Mouse (Mus musculus) adrenal gland, postnatal 4 days (tissue): ENCODE measurements around the gene Pfn1. TPM values are rescaled to one million over a fixed set of nuclear protein-coding genes. Genes with fewer than 3 reads are reported as not detected.

Source experiments
- DNase-seq, 2 experiments: peaks; one replicate each; pipeline ENCODE4 v3.0.0; 2021 to 2022; ENCODE audit warnings: low spot score in 2 of 2, mixed read lengths in 2 of 2
- long read RNA-seq, 2 experiments: library from polyadenylated mRNA; stranded (forward); transcript quantifications; one replicate each; pipeline ENCODE4 v2.0.0; 2021
- total RNA-seq, 2 experiments: library from RNA; stranded (reverse); gene quantifications; 2 replicates each; pipeline ENCODE4 v1.2.3; 2021

Pfn1 gene
- 100 to 1,000 TPM; 804 to 830 TPM for total RNA-seq
- long read RNA-seq, experiment 1, transcript Pfn1-201 (3 exons, 861 nt) = major isoform, 692 of 738 reads
- long read RNA-seq, experiment 1, partial matches to known transcripts = 34 of 738 reads
- long read RNA-seq, experiment 1, other reads (novel, unspliced or antisense) = 11 of 738 reads
- long read RNA-seq, experiment 2, transcript Pfn1-201 (3 exons, 861 nt) = major isoform, 512 of 565 reads
- long read RNA-seq, experiment 2, partial matches to known transcripts = 37 of 565 reads
- long read RNA-seq, experiment 2, other reads (novel, unspliced or antisense) = 9 of 565 reads

DNA sequence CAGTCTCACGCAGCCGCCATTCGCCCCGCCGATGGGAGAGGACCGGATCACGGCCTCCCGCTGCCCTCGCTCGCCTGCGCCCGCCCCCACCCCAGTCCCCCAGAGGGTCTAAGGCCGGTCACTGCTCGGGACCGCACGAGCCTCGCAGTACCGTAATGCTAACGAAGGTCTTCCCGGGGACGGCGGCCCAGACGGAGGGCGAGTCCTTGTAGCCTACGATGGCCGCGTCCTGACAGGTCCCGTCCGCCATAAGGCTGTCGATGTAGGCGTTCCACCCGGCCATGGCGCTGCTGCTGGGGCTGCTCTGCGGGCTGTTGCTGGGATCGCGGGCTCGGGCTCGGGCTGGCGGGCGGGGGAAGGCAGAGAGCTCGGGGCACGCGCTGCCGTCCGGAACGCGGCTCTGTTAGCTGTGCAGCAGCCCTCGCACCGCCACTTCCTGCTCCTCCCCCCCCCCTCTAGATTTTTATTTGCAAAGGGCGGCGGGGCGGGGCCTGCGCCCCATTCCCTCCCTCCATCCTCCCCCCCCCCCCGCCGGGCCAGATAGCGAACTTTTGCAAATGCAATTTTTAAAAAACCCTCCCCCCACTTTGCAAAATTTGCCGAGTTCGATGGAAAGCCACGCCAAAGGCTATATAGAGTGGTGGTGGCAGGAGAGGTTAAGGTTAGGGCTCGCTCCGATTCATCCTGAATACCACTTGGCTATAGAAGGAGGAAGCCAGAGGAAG, at the start of gene Pfn1:
Pfn1 (minus strand) TSS at position 447 of the 725 bp plus-strand sequence.
- DNase-seq = peak; percentile 74

DNA sequence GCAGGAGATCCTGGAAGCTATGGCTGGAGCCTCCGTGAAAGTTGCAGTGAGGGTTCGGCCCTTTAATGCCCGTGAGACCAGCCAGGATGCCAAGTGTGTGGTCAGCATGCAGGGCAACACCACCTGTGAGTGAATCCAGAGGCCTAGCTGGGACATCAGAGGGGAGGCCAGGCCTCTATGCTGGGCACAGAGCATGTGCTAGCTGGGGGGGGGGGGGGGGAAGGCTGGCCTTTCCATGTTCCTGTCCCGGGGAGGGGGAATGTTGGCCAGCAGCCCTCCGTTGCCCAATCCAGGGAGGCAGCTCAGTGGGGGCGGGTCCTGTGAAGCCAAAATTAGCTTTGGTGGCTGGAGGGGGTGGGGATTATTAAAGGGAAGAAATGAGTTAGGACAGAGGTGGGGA, 48.3 kb upstream of the Pfn1 start:
- no peak for DNase-seq

DNA sequence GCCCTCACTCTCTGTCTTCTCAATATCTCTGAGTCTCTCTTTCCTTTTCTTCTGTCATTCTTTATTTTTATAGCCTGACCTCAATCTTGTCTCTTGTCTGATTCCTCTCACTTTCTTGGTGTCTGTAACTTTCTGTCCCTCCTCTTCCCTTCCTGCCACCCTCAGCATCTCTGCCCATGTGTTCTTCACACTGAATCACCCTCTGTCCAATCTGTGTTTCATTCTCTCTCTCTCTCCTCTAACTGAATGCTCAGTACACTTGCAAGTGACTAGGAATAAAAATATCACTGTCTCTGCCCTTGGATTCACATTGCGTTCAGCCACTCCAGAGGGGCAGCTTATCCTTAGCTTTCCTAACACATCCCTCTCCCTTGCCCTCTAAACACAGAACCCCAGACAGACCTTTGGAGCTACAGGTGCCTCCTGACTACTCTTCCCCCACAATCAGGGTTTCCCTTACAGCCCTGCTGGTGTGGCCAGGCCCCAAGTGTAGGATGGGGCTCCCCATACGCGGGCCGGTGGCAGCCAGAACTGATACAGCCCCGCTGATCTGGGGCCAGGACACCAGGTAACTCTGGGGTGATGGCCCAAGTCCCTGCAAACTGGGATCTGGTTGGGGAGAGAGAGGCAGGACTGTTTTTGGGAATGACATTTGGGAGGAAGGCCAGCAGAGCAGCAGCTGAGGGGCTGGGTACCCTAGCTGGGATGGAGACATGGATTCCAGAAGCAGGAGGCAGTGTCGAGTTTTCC, 47.7 kb upstream of the Pfn1 start:
- DNase-seq = no peak

DNA sequence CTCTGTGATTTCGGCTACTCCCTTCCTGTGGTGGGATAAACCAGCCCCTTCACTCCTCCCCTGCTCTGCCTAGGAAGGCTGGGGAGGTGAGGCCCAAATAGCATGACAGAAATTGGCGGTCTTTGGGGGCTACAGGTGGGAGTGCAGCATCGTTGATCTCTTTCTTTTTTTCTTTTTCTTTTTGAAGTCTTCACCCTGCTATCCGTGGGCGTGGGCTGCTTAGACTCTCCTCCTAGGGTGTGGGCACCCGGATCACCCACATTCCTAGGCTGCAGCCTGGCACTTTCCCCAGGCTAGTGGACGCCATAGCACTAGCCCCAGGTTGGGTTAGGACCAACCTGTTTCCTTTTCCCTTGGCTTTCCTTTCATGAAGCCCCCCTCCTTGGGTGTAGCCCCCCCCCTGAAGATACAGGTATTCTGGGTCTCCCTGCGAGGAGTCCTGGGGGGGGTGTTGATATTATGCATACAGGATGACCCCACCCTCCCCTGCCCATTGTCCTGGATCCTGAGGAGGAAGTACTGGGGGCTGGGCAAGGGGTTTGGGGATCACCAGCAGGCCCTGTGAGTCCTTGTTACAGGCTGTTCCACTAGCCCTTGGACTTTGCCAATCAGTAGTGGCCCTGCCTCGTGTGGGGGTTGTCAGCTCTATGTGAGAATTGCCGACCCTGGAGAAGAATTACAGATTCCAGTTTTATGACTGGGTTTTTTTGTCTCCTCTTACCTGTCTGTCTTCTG, 46.9 kb upstream of the Pfn1 start:
- DNase-seq = no peak

DNA sequence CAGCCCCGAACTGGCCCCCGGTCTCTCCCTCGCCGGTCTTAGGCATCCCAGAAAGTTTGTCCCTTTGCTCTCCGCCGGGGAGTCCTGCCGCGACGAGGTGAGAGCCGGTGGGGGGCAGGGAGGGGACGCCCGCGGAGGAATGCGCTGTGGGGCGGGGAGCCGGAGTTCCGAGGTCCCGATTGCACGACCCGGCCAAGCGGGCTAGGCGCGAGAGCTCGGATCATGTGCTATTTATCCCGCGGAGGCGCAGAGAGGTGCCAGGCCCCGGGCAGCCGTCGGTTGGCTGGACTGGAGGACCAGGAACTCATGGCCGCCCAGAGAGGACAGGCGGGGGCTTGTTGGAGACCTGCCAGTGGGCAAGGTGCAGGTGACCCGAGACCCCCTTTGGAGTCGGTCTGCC, 46.2 kb upstream of the Pfn1 start:
- DNase-seq = peak; percentile 43 to 58

DNA sequence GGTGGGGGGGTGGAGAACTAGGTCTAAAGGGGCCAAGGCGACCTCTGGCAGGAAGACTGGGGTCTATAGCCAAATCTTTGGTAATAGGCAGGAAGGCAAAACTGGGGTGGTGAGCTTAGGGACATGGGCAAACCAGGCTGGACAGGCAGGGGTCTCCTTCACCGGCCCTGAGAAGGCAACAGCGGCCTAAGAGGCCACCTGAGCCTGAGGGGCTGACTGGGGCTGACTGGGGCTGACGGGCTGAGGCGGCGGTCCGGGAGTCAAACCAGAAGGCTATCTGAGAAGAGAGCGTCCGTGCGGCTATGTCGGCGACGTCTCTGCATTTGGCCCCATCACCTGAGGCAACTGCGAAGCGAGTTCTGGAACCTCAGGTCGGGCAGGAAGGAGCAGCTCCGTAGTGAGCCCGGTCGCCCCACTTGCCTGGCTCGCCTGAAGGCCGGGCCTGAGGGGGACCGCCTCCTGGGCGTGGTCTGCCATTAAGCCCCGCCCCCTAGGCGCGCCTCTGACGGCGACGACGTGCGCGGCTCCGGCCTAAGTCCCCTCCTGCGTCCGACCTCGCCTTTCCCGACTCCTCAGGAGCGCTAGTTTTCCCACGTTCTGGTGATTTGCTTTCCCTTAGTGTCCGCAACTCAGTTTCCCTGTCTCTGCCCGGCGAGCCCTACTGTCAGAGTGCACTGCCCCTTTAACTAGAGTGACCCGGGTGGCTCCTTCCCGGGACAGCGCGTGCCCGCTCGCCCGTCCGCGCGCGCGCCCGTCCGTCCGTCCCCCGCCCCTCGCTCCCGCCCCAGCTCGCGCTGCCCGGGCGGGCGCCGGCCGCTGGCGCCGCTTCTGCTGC, 45.5 kb upstream of the Pfn1 start, which contains the start of the genes Inca1 and Kif1c:
Inca1 (minus strand) TSS at position 434 of the 835 bp plus-strand sequence.
Kif1c (plus strand) TSS at position 827 of the 835 bp plus-strand sequence.
- DNase-seq = peak; percentile 90 to 93

DNA sequence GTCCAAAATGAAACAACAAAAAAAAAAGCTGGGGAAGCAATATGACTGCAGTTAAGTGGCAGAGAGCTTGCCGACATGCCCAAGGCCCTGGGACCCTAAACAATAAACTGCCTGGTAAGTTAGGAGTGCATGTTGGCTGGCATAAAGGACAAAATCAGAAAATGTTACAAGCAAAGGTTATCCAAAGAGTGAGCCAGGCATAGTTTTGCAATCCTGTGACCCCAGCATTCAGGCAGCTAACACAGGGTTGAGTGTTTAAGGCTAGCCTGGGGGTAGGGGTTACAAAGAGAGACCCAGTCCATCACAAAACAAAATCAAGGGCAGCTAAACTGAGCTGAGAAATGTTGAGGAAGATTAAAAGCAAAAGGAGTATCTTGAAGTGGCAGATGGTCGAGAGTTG, 44.6 kb upstream of the Pfn1 start:
- no peak for DNase-seq

DNA sequence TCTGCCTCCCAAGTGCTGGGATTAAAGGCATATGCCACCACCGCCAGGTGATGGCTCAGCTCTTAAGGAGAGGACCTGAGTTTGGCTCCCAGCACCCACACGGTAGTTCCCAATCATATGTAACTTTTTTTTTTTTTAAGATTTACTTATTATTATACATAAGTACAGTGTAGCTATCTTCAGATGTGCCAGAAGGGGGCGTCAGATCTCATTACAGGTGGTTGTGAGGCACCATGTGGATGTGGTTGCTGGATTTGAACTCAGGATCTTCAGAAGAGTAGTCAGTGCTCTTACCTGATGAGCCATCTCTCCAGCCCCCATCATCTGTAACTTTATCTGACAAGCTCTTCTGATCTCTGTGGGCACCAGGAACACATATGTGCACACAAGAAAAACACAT, 42.9 kb upstream of the Pfn1 start:
- no peak for DNase-seq

DNA sequence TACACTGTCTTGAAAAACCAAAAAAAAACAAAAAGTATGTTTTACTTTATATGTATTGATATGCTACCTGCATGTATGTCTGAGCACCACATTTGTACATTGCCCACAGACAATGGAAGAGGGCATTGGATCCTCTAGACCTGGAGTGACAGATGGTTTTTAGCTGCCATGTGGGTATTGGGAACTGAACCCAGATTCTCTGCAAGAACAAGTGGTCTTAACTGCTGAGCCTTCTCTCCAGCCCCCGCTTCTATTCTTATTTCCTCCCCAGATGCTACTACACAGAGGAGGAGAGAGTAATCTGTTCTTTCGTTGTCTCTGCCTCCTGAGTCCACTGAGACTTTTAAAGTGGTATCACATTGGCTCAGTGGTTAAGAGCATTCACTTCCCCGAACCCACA, 39.1 kb upstream of the Pfn1 start:
- no peak for DNase-seq

DNA sequence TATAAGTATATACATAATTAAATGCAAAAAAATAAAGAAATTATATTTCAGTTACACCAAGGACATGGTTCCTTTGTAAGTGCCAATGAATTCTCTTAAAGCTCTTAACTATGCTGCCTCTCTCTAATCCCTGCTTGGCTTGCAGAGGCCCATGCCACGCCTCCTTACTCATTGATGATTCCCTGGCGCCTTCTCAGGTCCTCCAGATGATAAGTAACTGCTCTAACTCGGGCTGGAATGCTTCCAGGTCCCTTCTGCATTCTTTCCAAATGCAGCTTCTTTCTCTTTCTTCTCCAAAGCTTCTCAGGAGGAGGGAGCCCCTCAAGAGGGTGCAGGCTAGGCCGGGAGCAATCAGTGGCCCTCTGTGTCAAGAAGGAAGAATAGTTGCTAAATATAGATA, 35.1 kb upstream of the Pfn1 start:
- no peak for DNase-seq

DNA sequence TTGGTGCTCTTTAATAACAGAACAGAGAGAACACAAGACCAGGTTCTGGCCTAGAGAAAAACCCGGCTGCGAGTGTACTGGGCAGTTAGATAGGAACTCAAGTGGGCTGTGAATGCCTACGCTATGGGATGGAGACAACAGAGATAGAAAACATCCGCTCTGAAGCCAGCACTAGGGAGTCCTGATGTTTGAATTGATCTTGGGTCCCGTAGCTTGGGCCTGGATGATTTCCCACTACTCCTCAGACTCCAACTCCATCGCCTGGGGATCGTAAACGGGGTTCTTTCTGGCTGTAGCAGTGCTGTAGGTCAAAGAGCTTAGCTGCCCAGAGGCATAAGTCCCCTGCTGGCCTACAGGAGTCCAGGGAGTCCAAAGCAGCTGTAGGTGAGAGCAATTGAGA, 33.9 kb upstream of the Pfn1 start:
- DNase-seq = no peak

DNA sequence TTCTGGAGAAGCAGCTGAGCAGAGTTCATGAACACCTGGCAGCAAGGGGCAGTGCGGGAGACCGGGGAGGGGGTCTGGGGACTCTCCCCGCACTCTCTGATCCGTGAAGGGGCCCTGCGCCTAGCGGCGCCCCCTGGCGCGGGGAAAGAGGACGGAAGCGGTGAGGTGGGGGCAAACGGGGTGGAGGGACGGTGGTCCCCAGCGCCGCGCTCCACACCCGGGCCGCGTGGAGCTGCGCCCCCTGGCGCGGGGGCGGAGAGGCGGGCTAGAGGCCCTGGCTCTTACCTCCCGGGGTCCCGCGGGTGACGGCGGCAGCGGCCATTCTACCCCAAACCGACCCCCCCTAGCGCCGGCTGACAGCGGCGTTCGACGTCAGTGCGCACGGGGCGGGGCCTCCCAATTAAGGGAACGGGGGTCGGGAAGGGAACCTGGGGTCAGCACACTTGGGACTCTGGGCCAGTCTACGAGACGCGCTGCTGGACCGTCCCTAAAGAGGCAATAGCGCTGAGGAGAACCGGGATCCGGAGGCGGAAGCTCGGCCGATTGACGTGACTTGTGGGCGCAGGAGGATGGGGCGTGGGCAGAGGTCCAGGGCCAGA, 33.3 kb upstream of the Pfn1 start, which contains the start of gene Camta2:
Camta2 (minus strand) TSS at position 505 of the 599 bp plus-strand sequence.
- DNase-seq = peak; percentile 74

DNA sequence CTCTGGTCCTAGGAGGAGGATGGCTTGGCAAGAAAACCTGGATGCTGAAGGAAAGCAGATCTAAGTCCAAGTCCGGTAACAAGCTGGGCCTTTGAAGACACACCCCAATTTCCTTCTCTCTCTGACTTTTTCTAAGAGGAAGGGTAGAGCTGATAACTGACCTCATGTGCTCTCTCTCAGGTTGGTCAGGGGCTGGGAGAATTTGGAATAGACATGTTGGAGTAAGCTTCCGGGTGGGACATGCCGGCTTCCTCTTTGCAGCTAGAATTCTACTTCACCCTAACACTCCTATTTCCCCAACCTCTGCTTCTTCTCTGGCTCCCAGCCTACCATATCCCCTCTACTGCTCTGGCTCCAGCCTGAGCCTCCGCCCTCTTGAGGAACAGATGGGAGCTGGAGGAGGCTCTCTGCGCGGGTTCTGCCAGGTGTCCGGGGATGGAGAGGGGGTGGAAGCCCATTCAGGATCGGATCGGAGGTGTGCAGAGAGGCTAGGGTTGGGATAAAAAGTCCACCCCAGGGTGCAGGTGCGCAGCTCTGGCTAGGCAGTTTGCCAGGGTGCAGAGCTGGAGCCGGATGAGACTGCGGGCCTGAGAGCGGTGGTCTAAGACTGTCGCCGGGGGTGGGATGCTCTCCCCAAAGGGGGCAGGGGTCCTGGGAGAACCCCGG, 32.6 kb upstream of the Pfn1 start:
- no peak for DNase-seq

DNA sequence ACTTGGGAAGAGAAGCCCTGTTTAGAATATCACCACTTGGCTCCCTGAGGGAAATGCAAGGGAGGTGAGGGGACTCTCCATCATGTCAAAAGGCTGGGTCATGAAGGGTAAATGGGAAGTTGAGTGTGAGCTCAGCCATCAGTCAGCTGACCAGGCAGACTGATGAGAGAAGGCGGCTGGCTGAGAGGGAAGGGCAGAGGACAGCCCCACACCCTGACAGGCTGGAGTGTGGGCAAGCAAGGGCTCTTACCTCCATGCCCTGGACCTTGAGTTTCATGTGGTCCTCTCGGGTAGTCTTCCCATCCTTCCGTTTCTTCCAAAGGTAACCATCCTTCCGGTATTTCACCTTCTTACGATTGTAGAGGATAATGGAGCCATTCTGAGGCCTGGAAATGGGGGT, 29.2 kb upstream of the Pfn1 start:
- DNase-seq = no peak

DNA sequence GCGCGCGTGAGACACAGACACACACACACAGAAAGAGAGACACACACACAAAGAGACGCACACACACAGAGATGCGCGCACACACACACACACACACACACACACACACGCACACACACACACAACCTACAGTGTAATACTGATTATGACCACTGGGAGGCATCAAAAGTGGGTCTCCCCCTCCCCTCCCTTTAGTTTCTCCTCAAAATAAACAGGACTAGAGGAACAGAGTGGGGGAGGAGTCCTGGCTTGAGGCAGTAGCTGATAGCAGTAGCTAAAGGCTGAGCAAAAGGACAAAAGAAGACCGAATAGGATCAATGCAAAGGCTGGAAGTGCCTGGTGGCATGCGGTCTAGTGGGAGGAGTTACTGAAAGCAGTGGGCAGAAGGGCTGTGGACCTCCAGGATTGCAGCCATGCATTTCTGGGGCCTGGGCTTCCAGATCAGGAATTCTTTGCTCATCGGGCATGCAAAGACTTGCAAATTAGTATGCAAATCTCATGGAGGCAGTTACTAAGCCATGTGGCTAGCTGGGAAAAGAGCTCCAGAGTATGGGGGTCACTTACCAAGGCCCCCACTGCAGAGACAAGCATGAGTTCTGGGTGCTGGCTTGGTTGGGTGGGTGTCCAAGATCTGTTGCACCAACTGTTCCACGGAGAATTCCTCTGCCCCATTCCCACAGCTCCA, 27.6 kb upstream of the Pfn1 start:
- no peak for DNase-seq

DNA sequence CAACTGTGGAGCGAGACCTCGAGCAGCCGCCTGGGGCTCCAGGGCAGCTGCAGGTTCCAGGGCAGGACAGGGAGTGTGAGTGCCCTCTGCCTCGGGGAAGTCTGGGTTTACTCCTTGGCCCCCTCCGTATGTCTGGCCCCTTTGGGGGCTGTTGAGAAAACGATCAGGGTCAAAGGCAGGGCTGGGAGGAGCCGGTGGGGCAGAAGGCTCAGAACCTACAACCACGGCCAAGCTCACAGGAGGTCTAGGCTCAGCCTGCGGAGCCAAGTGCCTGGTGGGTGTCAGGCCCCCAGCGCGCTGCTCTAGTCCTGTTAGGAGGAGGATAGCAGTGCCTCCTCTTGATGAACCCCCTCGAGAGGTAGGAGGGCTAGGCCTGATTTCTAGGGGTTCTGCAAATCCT, 26.7 kb upstream of the Pfn1 start:
- DNase-seq = no peak

DNA sequence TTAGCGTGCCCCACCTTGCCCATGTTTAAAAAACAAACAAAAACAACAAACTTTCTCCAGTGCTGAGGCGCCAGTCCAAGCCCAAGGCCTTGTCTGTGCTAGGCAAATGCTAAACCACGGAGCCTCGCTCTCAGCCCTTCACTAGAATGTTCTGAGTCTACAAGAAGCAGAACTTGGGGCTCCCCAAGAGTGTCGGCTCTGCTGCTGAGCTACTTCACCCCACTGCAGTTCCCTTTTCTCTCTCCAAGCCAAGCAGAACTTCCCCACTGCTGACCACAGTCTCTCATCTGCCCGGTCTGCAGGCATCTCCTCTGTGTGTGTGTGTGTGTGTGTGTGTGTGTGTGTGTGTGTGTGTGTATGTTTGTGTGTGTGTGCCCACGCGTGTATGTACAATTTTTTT, 25.4 kb upstream of the Pfn1 start:
- DNase-seq = no peak

DNA sequence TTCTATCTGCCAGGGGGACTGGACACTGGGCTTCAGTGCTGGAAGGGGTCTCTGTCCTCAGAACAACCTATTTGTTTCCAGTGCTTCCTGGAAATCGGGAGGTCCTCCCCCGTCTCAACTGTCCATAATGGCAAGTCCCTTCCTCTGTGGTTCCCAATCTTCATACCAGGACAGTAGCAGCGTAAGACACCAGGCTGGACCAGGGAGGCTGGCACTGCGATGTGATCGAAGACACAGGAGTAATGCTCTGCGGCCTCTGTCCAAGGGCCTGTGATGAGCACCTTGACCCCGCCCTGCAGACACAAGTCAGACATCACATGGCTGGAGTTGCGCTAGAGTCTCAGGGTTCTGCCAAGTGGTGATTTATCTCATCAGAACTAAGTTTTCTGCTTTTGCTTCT, 24.9 kb upstream of the Pfn1 start:
- no peak for DNase-seq

DNA sequence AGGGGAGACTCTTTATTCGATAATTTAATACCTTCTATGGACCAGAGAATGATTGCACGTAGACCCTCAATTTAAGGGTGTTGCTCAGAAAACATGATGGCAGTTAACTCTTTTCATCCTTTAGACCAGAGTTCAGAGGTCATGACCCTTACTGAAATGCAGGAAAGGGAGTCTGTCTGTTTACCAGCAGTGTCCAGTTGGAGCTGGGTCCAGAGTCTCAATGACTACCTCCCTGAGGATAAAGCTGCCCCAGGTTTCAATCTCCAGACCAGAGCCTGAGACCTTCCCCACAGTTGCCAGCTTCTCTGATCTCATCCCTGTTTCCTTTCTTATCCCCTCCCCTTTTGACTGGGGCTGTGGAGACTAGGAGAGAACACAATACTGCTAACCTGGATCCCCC, 24.1 kb upstream of the Pfn1 start:
- DNase-seq = no peak
